Mouse (Mus musculus) left cerebral cortex, adult 18-20 months (tissue): ENCODE measurements around the gene Cib2. TPM values are rescaled to one million over a fixed set of nuclear protein-coding genes. Genes with fewer than 3 reads are reported as not detected.

ENCODE experiments used
- DNase-seq, 2 experiments: peaks; one replicate each; pipeline ENCODE4 v3.0.0; 2021 to 2022; ENCODE audit warnings: low spot score in 2 of 2, mixed read lengths in 1 of 2
- total RNA-seq, 2 experiments: library from RNA; stranded (reverse); gene quantifications; 2 replicates each; pipeline ENCODE4 v1.2.3; 2021

Gene Cib2
- total RNA-seq, 2 experiments from 2014 or later: 28.1 to 28.4 TPM

DNA sequence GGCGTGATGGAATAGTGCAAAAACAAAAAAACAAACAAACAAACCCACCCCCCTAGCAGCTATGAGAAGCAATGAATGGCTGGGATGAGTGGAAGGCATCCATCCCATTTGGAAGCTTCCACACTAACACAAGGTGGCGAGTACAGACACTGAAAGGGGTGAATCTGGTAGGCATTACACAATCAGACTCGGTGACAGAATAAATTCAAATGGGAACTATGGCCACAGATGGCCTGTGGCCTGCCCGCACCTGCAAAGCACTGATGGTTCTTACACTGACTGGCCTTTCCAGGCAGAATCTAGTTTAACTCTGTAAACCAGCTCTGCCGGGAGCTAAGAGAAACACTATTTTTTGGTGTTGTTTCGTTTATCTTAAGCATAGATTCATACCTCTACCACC, 60.7 kb downstream of the Cib2 start:
- DNase-seq: no peak

Other genes starting within 250 kb of the Cib2 start
- 100 to 1,000 TPM; 198 to 199 TPM for gene Dmxl2, start 58.6 kb downstream of the Cib2 start, total RNA-seq
- gene Sh2d7, start 21.2 kb downstream of the Cib2 start, total RNA-seq: not detected
- gene Idh3a, start 26.1 kb upstream of the Cib2 start, total RNA-seq: 100 to 1,000 TPM; 194 to 212 TPM
- gene Acsbg1, start 101.7 kb upstream of the Cib2 start, total RNA-seq: 100 to 1,000 TPM; 109 to 126 TPM
- 10 to 100 TPM; 49.6 to 51.2 TPM for gene Dnaja4, start 138.7 kb upstream of the Cib2 start, total RNA-seq
- gene Wdr61, start 174.3 kb upstream of the Cib2 start, total RNA-seq: 10 to 100 TPM; 58.9 to 60.0 TPM
- 1 to 10 TPM; 1.8 to 4.8 TPM for gene Crabp1, start 204.5 kb upstream of the Cib2 start, total RNA-seq